Mouse (Mus musculus) forebrain, embryonic 10.5 days (tissue): Measurements from ENCODE around the gene Vps72. TPM values are rescaled to one million over a fixed set of nuclear protein-coding genes. Genes with fewer than 3 reads are reported as not detected.
"Not testable (repeated sequence)": the region's sequence is repeated elsewhere in the genome, so short reads cannot be mapped to it uniquely, and the experiment has no call there.

Source experiments
- DNase-seq: peaks from one replicate; pipeline ENCODE4 v3.0.0-alpha.2; 2017; ENCODE audit warnings: low spot score; ENCODE audit errors: extremely low spot score
- H3K27ac ChIP-seq: fragments of 300-500 bp; sonication (generic); 2 replicates; pipeline ENCODE4 v1.5.1; 2016; ENCODE audit warnings: mild to moderate bottlenecking
- H3K27me3 ChIP-seq: fragments of 300-500 bp; sonication (generic); 2 replicates; pipeline ENCODE4 v1.6.1; 2016; ENCODE audit warnings: mild to moderate bottlenecking; ENCODE audit not compliant: poor library complexity, severe bottlenecking
- H3K36me3 ChIP-seq: fragments of 300-500 bp; sonication (generic); replicated peaks from 2 replicates; pipeline ENCODE4 v1.6.1; 2016; ENCODE audit warnings: mild to moderate bottlenecking, moderate library complexity
- H3K4me1 ChIP-seq: fragments of 300-500 bp; sonication (generic); 2 replicates; pipeline ENCODE4 v1.6.1; 2016
- H3K4me3 ChIP-seq: fragments of 300-500 bp; sonication (generic); 2 replicates; pipeline ENCODE4 v1.5.1; 2016; ENCODE audit warnings: mild to moderate bottlenecking, moderate library complexity
- H3K9me3 ChIP-seq: fragments of 300-500 bp; sonication (generic); 2 replicates; pipeline ENCODE4 v1.6.1; 2016; ENCODE audit warnings: mild to moderate bottlenecking, moderate library complexity
- WGBS: fragments of 180-500 bp; shearing (Covaris S2); methylation state at CpG from one replicate; pipeline ENCODE4 v1.1.7; 2016; 5-methylcytosine and 5-hydroxymethylcytosine counted together
- polyA plus RNA-seq: library from polyadenylated mRNA; unstranded; fragments of >200 nt; fragmentation: Nextera tagmentation; extraction: Ambion mirVana; gene quantifications from 2 replicates; pipeline ENCODE4 v1.2.1, GENCODE M21; 2016

Gene Vps72
- 275 and 276 TPM in 2 replicates for polyA plus RNA-seq

DNA sequence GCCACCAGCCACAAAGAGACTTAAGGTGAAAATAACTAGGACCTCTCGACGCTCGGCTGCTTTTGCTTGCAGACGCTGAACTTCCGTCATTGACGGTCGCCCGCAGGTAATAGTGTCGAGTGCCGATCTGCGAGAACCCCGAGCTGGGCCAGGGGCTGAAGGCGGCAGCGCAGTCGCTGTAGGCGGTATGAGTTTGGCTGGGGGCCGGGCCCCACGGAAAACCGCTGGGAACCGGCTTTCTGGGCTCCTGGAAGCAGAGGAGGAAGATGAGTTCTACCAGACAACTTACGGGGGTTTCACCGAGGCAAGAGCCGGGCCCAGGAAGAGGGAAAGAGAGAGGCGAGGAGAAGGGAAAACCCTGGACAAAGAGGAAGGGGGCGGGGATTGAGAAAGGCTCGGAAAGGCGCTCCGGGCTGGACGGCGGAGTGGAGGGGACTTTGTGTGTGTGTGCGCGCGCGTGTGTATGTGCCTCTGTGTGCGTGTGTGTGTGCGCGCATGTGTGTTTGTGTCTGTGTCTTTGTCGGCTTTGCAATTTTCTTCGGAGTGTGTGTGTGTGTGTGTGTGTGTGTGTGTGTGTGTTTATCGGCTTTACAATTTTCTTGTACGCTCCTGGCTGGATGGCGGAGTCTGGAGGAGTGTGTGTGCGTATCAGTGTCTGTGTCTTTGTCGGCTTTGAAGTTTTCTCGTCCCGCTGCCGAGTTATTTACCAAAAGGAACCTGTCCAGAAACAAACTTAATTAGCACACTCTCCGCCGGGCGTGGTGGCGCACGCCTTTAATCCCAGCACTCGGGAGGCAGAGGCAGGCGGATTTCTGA lies at the start of gene Vps72:
Gene Vps72 (plus strand): TSS at position 112 of the 816 bp plus-strand sequence.
- peaks cover 26% of the 10 kb centered on the region for H3K36me3 ChIP-seq
- H3K4me3 ChIP-seq, result peak within 1 kb of the TSS; percentile 72
- no peaks in the 10 kb centered on the region for H3K27me3 ChIP-seq
- peak within 1 kb of the TSS; percentile 95 for H3K27ac ChIP-seq
- H3K9me3 ChIP-seq, result no peaks in the 10 kb centered on the region
- peaks cover 19% of the 10 kb centered on the region for H3K4me1 ChIP-seq
- DNase-seq, result peak; percentile 93
- WGBS, result 2% methylated on average over 54 of the region's 54 CpGs

DNA sequence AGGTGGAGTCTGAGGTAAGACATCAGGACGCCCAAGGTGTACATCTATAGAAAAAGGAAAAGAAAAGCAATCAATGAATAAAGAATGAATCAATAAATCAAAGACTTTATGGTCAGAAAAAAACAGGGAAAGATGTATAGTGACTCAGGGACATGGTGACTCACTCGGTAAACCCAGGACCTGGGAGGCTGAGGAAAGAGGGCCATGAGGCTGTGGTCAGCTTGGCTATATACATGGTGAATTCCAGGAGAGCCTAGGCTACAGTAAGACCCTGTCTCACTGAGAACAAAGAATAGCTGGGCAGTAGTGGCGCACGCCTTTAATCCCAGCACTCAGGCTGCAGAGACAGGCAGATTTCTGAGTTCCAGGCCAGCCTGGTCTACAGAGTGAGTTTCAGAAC lies 47.1 kb upstream of the Vps72 start:
- H3K9me3 ChIP-seq, result no peaks in the 10 kb centered on the region
- no peaks in the 10 kb centered on the region for H3K27me3 ChIP-seq
- WGBS, result 95% methylated on average over 4 of the region's 4 CpGs
- no peak overlapping the region for H3K27ac ChIP-seq
- H3K4me1 ChIP-seq, result no peaks in the 10 kb centered on the region
- no peak overlapping the region for H3K4me3 ChIP-seq
- peaks cover 99% of the 10 kb centered on the region for H3K36me3 ChIP-seq
- no peak for DNase-seq

GRCm38 (mm10) chr3:95065553-95065952 lies 45.3 kb upstream of the Vps72 start:
- Histone ChIP-seq H3K36me3 (peaks cover 99% of the 10 kb centered on the region), H3K9me3 (no peaks in the 10 kb centered on the region), H3K4me3 (no peak overlapping the region), H3K27ac (no peak overlapping the region), H3K4me1 (no peaks in the 10 kb centered on the region), H3K27me3 (no peaks in the 10 kb centered on the region)
- 94% methylated on average over 1 of the region's 1 CpGs for WGBS
- DNase-seq, result no peak

- Histone ChIP-seq H3K36me3 (peaks cover 99% of the 10 kb centered on the region), H3K9me3 (no peaks in the 10 kb centered on the region), H3K27ac (no peak overlapping the region), H3K4me3 (no peak overlapping the region), H3K27me3 (no peaks in the 10 kb centered on the region), H3K4me1 (no peaks in the 10 kb centered on the region)
- no peak for DNase-seq
- 93% methylated on average over 6 of the region's 6 CpGs for WGBS
Observed at GRCm38 (mm10) chr3:95066095-95066494, 44.7 kb upstream of the Vps72 start.

DNA sequence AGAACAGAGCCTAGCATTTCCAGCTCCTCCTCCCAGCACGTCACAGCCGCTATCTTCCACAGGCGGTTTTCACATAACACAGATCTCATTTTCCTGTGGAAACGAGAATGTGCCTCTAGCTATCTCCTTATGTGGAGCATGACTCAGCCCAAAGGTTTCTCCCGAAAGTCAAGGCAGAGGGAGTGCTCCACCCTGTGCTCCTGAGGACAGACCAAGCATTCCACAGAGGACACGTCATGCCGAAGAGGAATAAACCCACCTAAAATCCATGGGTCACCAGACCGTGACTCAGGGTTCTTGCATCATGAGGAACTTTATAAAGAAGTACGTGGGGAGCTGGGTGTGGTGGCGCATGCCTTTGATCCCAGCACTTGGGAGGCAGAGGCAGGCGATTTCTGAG lies 44.3 kb upstream of the Vps72 start:
- peaks cover 99% of the 10 kb centered on the region for H3K36me3 ChIP-seq
- 95% methylated on average over 11 of the region's 11 CpGs for WGBS
- no peak overlapping the region for H3K27ac ChIP-seq
- H3K4me3 ChIP-seq, result no peak overlapping the region
- H3K4me1 ChIP-seq, result no peaks in the 10 kb centered on the region
- H3K9me3 ChIP-seq, result no peaks in the 10 kb centered on the region
- no peak for DNase-seq
- H3K27me3 ChIP-seq, result no peaks in the 10 kb centered on the region

DNA sequence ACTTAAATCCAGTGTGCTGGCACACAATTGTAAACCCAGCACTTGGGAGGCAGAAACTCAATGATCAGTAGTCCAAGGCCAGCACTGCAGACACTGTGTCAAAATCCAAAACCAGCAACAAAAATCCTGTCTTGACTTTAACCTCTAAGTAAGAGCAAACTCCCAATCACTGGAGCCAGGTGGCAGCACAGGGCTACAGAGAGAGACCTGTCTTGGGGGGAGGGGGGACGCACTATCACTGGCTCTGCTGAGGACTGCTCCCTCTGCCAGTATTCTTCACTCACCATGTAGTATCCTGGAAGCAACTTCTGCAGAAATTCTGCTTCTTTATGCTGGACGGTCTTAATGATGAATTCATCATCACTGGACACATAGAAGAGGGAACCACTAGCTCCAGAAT lies 39.2 kb upstream of the Vps72 start:
- no peaks in the 10 kb centered on the region for H3K4me1 ChIP-seq
- no peaks in the 10 kb centered on the region for H3K27me3 ChIP-seq
- peaks cover 97% of the 10 kb centered on the region for H3K36me3 ChIP-seq
- no peak overlapping the region for H3K27ac ChIP-seq
- no peaks in the 10 kb centered on the region for H3K9me3 ChIP-seq
- no peak for DNase-seq
- WGBS, result 93% methylated on average over 2 of the region's 2 CpGs
- no peak overlapping the region for H3K4me3 ChIP-seq

DNA sequence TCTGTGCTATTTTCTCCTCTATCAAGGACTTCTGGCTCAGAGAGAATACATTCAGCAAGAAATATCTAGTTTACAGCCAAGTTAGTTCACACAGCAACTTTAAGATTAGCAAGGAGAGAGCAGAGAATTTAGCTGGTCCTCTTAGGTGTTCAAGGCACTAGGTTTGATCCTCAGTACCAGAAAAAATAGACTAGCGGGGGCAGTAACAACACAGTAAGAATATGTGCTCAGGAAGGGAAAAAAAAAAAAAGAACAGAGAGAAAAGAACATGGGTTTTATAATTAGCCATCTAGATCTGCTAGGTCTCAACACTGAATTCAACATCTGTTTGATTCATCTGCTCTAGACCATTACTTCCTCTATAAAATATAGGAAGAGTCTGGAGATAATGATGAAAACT lies 22.8 kb upstream of the Vps72 start:
- H3K27me3 ChIP-seq, result no peaks in the 10 kb centered on the region
- no peaks in the 10 kb centered on the region for H3K4me1 ChIP-seq
- H3K36me3 ChIP-seq, result peaks cover 31% of the 10 kb centered on the region
- DNase-seq, result no peak
- no peak overlapping the region for H3K4me3 ChIP-seq
- WGBS, result 95% methylated on average over 1 of the region's 1 CpGs
- no peaks in the 10 kb centered on the region for H3K9me3 ChIP-seq
- no peak overlapping the region for H3K27ac ChIP-seq

DNA sequence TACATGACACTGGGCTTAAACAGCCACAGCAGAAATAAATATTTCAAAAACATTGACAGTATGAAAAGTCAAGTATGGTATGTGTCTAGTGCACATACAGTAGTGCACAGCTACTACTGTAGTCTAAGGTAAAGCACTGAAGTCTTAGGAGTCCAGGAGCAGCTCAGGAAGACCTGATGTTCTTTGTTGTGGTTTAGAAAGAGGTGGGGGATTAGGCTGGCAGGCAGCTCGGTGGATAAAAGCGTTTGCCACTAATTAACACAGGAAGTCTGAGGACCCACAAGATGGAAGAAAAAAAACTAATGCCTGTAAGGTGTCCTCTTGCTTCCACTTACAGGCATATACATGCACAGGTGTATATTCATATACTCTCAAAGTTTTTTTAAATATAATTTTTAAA lies 10.0 kb upstream of the Vps72 start:
- peaks cover 57% of the 10 kb centered on the region for H3K36me3 ChIP-seq
- H3K9me3 ChIP-seq, result no peaks in the 10 kb centered on the region
- no peaks in the 10 kb centered on the region for H3K27me3 ChIP-seq
- no peak for DNase-seq
- peaks cover 21% of the 10 kb centered on the region for H3K4me1 ChIP-seq
- 26% methylated on average over 2 of the region's 2 CpGs for WGBS
- no peak overlapping the region for H3K27ac ChIP-seq
- H3K4me3 ChIP-seq, result no peak overlapping the region

GRCm38 (mm10) chr3:95105121-95105520 lies 5.7 kb upstream of the Vps72 start:
- H3K36me3 ChIP-seq, result peaks cover 30% of the 10 kb centered on the region
- 74% methylated on average over 4 of the region's 4 CpGs for WGBS
- no peaks in the 10 kb centered on the region for H3K9me3 ChIP-seq
- peak overlapping the region; percentile 98 for H3K4me3 ChIP-seq
- H3K4me1 ChIP-seq, result peaks cover 25% of the 10 kb centered on the region
- DNase-seq, result no peak
- H3K27ac ChIP-seq, result peak overlapping the region; percentile 90; the same call in 1 of the 2 replicates
- H3K27me3 ChIP-seq, result no peaks in the 10 kb centered on the region

DNA sequence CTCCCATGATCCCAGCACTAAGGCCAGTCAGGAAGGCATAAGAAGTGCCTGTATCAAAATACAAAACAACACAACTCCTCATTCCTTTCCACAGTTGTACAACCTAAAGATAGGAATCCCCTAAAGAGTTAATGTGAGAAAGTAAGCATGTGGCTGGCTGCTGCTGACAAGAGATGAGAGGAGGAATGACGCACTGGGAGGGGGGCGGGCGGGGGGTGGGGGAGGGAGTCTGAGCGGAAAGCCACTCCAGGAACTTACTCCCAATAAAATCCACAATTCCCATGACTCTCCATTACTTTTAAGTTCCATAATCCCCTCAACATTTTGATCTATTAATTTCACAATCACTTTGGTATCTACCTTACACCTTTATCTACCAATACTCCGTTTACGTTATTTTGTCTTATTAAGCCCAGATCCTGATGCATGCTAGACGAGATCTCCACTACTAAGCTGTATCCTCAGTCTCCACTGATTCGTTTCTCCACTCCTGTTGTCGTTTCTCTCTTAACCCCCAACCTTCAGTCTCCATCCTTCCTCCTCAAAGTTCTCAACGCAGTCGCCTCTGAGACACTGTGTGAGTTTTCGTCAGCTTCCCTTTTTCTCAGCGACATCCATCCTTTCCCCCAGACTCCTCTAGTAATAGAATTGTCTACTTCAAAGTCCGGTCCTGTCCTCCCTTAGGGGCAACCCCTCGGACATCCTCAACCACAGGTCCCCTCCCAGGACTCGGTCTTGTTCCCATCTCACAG lies 5.1 kb upstream of the Vps72 start:
- H3K27ac ChIP-seq, result peak overlapping the region; percentile 90
- WGBS, result 4% methylated on average over 16 of the region's 16 CpGs
- H3K27me3 ChIP-seq, result no peaks in the 10 kb centered on the region
- no peak for DNase-seq
- H3K9me3 ChIP-seq, result no peaks in the 10 kb centered on the region
- H3K4me1 ChIP-seq, result peaks cover 28% of the 10 kb centered on the region
- H3K36me3 ChIP-seq, result peaks cover 27% of the 10 kb centered on the region
- peak overlapping the region; percentile 98 for H3K4me3 ChIP-seq

DNA sequence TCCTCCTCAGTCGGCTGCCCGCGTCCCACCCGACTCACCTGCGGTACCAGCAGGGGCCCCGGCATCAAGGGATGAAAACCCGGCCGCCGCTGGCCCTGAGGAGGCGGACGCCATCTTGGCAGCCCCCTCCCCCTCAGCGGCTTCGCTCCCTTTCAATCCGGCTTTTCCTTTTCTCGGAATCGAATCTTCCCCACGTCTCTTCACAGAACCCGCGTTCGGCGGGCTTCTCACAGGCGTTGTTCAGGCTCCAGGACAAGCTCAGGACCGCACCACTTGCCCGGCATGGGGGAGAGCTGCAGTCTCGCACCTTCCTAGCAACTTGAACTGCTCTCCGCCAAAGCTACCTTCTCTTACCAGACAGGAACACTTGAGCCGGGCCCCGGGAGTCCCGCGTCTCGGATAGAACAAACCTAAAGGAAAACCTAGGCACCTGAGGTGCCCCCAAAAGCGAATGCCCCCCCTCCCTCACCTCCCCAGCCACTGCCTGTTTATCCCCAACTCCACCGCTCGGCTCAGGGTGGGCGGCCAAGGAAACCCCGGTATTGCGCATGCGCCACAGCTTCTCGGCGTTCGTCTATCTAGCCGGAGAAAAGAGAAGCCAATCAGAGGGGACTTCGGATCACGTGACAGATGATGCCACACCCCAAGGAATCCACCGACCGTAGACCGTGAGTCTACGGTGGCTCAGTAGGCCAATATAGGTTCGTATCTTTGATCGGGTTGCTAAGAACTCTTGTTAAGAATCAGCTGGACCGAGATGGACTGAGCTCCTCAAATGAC lies 4.3 kb upstream of the Vps72 start, which contains the start of gene Pip5k1a:
Gene Pip5k1a (minus strand): TSS at position 593 of the 780 bp plus-strand sequence.
- H3K36me3 ChIP-seq, result peaks cover 20% of the 10 kb centered on the region
- peak; percentile 98 for DNase-seq
- no peaks in the 10 kb centered on the region for H3K9me3 ChIP-seq
- H3K27ac ChIP-seq, result peak within 1 kb of the TSS; percentile 90
- H3K4me1 ChIP-seq, result peaks cover 21% of the 10 kb centered on the region
- H3K27me3 ChIP-seq, result no peaks in the 10 kb centered on the region
- H3K4me3 ChIP-seq, result peak within 1 kb of the TSS; percentile 98
- under 1% methylated on average over 51 of the region's 51 CpGs for WGBS

- DNase-seq, H3K27me3 ChIP-seq, H3K9me3 ChIP-seq: not testable (repeated sequence)
- peaks cover 16% of the 10 kb centered on the region for H3K36me3 ChIP-seq
- peak overlapping the region; percentile 98 for H3K4me3 ChIP-seq
- peaks cover 25% of the 10 kb centered on the region for H3K4me1 ChIP-seq
- H3K27ac ChIP-seq, result peak overlapping the region; percentile 90
Observed at GRCm38 (mm10) chr3:95107308-95107707, 3.5 kb upstream of the Vps72 start.
